Mouse (Mus musculus) liver (tissue): ENCODE data around the gene Fv1.

Experiments used
- DNase-seq: peaks from one replicate; pipeline ENCODE4 v3.0.0-alpha.2; 2020; ENCODE audit warnings: mixed read lengths

Gene Fv1

DNA sequence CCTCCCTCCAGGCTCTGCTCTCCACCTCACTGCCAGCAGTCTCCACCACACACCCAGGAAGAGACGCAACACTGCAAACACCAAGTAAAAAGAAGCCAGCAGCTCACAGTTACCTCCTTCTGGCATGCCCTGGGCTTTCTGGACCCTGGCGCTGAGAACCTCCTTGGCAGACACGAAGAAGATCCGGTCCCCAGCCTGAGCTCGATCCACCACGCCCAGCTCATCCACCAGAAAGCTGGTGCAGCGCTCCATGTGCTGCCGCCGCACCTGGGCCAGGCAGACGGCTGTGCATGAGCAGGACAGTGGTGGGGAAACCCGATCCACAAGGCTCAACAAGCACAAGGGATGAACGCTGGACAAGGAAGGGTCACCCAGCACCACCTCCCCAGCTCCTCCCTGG is 17.4 kb downstream of the Fv1 start:
- no peak for DNase-seq

DNA sequence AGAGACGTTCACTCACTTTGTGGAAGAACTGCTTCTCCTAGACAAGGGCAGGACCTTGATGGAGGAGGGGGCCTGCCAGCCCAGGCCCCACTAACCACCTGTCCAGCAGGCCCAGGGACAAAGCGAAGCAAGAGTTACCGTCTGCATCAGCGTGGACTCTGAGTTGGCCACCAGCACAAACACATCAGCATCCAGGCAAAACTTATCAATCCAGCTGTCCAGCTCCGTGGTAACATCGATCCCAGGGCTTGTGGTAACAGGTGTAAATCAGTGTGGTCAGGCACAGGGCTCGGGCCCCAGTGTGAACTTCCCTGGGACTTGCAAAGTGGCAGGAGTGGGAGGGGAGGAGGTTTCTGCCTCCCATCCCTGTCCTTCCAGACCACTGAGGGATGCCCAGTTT is 18.5 kb downstream of the Fv1 start:
- no peak for DNase-seq

DNA sequence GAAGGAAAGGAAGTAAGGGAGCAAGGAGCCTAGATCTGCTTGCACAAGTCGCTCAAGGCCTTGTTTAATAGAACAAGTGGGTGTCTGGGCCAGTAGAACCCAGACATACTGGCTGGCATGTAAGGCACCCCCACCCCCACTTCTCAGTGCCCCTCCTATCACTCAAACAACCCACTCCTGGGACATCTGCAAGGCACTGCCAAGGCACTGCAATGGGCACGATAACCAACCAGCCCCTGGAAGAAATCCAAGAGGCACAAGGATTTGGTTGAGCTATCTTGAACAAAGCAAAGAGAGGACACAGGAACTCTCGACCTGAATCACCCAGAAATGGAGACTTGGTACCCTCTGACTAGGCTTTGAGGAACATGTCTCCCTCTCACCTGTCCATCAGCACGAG is 19.5 kb downstream of the Fv1 start:
- no peak for DNase-seq

DNA sequence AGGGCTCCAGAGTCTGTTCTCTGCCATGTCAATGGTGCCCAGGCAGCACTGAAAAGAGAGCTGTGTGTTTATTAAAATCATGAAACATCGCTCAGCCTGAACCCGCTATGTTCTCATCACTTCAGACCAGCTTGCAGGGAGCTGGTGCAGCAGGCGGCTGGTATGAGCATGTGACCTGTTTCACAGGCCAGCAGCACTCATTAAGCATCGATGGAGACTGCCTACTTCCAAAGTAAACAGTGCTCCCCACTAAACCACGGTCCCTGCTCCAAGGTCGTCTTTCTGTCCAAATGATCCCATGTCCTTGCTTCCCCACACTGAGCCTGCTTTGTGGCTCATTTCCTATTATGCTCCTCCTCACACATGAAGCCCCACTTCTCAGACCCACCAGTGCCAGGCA is 21.6 kb downstream of the Fv1 start:
- DNase-seq: no peak

DNA sequence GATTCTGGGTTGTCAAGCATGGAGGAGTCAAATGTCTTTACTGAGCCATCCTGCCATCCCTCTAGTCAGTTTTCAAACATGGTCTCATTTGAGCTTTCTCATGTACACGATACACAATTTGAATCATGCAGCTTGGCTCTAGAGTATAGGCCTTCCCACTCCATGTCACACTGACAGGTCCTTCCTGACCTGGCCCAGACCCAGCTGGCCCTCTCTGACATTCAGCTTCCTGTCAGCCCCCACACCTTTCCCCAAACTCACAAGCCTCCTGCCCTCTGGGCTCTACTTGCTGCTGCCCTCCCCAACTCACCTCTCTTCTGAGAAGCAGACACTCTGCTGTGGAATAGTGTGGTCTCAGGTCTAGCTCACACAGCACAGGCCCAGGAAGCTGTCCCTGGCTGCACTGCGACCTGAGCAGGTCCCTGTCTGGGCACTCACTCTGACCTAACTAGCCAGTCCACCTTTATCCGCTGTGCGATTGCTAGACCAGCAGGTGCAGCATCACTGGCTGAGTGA is 27.1 kb downstream of the Fv1 start:
- DNase-seq: no peak

DNA sequence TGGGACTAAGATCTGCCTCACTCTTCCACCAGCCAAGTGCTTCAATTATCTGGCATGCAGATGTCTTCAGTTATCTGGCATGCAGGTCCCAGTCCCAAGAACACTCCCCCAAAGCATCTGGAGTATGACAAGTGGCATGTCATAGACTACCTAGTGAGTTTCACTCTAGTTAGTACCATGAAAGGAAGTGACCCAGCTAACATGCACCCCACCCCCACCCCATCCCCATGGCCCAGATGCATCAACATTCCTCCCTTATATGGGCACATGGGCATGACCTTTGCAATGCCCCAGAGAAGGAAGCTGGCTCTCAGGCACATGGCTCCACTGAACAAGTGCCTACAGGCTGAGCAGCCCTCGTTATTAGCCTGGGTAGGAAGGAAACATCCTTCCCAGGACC is 27.6 kb downstream of the Fv1 start:
- no peak for DNase-seq

DNA sequence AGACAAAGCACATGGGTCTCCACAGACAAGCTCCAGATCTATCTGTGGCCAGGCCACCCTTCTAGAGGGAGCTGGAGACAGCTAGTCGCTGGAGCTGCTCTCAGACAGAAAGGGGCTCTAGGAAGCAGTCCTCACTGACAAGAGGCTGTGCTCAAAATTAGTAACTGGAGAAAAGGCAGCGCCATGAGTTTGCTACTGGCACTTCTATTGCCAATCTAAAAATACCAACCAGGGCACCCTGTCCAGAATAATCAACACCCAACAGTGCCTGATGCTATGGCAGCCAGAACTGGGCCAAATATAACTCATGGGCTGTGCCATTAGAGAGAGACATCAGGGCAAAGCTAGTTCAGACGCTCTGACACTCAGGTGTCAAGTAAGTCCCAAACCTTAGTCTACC is 28.6 kb downstream of the Fv1 start:
- no peak for DNase-seq

DNA sequence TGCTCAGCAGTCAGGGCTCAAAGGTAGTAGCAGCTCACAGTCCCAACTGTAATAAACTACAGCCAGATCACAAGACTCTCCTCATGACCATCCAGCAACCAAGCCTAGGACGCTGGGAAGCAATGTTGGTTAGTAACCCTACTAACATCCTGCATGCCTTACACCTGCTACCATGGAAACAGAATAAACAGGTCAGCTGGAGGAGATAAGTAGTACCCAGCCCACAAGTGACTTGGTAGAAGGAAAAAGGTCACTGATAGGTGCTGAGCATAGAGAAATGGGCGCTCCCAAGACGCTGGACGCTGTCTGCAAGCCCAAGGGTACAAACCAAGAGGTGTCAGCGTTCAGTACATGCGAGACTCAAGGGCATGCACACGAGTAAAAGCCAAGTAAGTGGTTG is 31.7 kb downstream of the Fv1 start:
- no peak for DNase-seq

DNA sequence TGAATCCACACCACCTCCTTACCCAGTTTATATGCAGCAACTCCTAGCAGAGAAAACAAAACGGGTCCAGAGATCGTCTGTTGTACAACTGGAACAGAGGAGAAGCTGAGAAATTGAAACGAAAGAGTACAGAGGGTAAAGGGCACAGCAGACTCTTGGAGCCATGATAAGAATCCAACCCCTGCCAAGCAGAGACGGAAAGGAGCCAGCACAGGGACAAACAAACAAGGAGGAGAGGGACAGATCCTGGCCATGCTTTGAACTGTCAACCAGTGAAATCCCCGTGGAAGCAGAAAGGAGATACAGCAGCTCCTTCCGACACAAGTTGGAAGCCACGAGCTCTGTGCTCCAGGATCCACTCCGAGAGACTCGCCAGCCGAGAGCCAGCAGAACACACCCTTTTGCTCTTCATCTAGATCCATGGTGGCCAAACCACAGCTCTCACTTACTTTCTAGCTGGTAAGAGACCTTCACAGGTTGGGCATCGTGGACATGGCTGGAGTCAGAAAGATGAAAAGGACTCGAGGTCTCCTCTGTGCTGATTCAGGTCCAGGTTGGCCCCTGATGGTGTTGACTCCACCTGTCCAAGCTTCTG is 34.2 kb downstream of the Fv1 start:
- DNase-seq: no peak

DNA sequence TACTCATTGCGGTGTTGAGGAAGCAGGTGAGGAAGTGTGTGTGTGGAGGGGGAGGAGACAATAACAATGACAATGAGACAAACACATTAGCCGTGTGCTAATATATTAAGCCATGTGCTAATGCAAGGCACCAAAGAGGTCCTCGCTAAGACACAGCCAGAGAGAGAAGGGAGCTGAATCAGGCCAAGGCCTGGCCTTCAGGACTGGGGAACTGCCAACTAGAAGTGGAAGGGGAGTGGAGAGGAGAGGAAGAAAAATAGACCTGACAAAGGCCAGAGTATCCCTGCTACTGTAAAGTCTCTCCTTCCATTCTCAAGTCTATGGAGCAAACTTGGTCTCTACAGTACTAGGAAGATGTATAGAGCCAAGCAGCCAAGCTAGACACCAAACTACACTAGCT is 34.8 kb downstream of the Fv1 start:
- no peak for DNase-seq

DNA sequence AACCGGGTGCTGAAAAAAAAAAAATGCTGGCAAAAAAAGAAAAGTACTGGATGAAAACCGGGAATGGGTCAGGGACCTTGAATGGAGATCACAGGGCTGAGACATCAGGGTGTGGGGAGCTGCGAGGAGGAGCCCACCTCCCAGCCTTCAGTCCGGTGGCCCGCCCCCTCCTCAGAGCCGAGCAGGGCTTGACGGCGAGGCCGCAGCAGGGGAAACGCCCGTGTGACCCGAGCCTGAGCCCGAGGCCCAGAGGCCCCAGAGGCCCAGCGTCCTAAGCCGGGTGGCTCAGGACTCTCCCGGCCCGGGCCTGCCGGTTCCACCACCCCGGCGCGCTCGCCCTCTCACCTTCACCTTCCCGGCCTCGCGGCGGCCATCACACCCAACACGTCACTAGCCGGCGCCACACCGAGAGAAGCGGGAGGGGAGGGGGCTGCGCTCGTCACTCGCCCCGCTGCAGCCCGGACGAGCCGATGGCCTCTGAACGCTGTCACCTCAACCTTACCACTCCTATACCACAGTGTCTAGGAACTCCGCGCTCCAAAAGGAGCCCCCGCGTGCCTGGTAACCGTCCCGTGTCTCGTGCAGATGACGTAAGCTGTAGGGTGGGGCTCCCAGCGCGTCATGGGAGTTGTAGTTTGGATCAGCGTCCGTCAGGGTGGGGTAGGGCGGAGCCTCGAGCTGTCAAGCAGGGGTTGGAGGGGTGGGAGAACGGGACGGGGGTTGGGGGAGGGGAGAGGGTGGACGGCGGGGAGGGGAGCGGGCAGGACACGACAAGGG is 35.7 kb downstream of the Fv1 start, which contains the start of gene Mfn2:
Gene Mfn2, minus strand, starts transcription at position 392 of the 777 bp plus-strand sequence.
- DNase-seq: peak; percentile 91

DNA sequence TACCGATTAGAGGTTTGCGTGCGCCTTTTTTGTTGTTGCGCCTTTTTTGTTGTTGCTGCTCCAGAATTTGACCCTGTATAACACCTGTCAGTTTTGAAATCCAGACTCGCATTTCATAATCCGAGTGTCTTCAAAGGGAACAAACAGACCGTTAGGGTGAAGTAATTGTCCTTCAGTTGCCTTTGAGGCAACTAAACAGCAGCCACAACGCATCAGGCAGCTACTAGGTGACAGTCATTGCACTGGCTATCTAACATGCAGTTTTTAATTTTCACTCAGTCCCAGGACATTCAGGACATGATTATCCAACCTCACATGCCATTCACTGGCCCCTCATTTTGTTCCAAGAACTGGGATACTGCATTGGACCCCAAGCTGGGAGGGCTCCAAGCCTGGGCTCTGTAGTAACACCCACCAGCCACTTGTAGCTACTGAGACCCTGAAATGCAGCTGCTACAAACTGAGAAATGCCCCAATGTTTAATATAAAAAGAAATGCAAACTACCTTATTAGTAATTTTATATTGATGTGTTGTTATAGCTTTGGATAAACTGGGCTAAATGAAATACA is 36.4 kb downstream of the Fv1 start:
- no peak for DNase-seq

DNA sequence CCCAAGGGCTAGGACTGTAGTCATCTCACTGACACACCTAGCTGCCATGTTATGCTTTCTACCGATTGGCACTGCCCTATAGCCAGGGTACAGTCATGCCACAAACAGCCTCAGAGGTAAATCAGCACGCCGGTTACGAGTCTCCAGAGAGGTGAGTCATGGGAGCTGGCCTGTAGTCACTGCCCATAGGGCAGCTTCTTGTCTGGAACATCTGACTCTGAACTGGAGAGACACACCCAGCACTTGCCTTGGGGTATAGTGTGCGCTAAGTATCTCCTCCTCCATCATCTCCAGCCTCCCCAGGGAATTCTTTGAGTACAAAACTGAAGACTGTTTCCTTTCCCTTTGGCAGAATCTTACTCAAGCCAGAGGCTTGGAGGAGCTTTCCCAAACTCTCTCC is 37.5 kb downstream of the Fv1 start:
- no peak for DNase-seq

DNA sequence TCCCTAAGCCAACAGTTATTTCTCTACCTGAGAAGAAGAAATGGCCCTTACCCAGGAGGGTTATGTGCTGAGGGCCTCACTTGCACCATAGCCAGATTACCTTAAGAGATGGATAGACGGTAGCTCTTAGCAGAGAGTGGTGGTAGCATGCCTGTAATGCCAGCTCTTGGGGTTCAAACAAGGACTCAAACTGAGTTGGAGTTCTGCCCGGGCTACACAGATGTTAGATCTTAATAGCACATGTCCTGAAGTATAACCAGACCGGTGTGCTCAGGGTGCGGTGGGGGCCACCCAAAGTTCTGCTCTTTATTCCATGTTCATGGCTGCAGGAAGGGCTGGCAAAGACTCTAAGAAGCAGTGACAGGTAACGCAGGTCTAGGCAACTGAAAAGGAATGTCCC is 40.7 kb downstream of the Fv1 start:
- DNase-seq: no peak

DNA sequence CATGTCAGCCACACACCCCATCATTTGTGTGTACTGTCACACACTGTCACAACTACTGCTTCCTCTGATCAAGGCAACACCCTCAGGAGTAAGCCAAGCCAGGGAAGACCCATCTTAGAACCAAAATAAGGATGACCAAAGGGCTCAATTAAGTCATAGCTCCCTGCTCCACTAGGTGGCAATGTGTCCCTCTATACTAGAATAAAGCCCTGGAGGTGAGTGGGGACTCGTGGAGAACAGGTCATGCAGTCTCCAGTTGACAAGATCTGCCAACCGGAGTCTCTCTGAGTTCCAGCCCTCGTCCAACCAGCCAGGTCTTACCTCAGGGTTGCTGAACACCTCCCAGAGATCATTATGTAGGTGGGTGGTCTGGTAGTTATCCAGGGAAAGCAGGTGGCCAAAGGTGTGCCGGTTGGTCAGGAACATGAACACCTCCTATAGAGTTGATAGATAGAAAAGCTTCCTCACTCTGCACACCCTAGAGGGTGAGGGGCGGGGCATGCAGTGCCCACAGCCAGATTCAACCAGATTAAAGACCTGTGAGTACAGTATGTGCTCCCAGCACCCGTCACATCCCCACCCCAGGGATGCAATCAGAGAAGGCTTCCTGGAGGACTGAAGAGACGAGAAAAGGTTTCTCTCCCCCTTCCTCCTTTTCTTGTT is 49.8 kb downstream of the Fv1 start:
- DNase-seq: peak; percentile 22
